Mouse (Mus musculus) small intestine, adult 2 months (tissue): ENCODE measurements around the gene Hist1h2bc. TPM values are rescaled to one million over a fixed set of nuclear protein-coding genes. Genes with fewer than 3 reads are reported as not detected.
A peak's percentile ranks its signal among the peaks of the same experiment; 100 is the strongest.

ENCODE experiments used
- H3K27ac ChIP-seq: fragments of 200-500 bp; 2 replicates; pipeline ENCODE4 v1.5.1; 2012; ENCODE audit warnings: low read depth, low read length, control low read depth, inconsistent platforms; ENCODE audit not compliant: insufficient read depth
- H3K27me3 ChIP-seq: fragments of 200-500 bp; 2 replicates; pipeline ENCODE4 v1.6.1; 2012; ENCODE audit warnings: mild to moderate bottlenecking, moderate library complexity, low read length, inconsistent platforms; ENCODE audit not compliant: control insufficient read depth, insufficient read depth
- H3K36me3 ChIP-seq: fragments of 200-500 bp; 2 replicates; pipeline ENCODE4 v1.6.1; 2012; ENCODE audit warnings: mild to moderate bottlenecking, low read length, control low read depth, inconsistent platforms; ENCODE audit not compliant: control insufficient read depth, insufficient read depth
- H3K4me1 ChIP-seq: fragments of 200-500 bp; 2 replicates; pipeline ENCODE4 v1.6.1; 2012; ENCODE audit warnings: low read length, inconsistent platforms, mixed read lengths; ENCODE audit not compliant: control insufficient read depth, insufficient read depth, insufficient read length
- H3K4me3 ChIP-seq: fragments of 200-500 bp; 2 replicates; pipeline ENCODE4 v1.5.1; 2012; ENCODE audit warnings: low read depth, mild to moderate bottlenecking, control low read depth, inconsistent platforms, low read length, moderate library complexity
- CTCF ChIP-seq: fragments of 200-500 bp; IDR thresholded peaks from 2 replicates; pipeline ENCODE4 v1.5.1; 2012; ENCODE audit warnings: low read depth, mild to moderate bottlenecking, control low read depth, inconsistent platforms, low read length, moderate library complexity, mixed read lengths; ENCODE audit not compliant: insufficient replicate concordance, insufficient read length; ENCODE audit errors: extremely low read depth
- POLR2A ChIP-seq: fragments of 200-500 bp; IDR thresholded peaks from 2 replicates; pipeline ENCODE4 v1.6.1; 2012; ENCODE audit warnings: low read depth, mild to moderate bottlenecking, control low read depth, inconsistent platforms, low read length, moderate library complexity
- WGBS: fragments of 180-500 bp; shearing (Covaris S2); methylation state at CpG from one replicate; pipeline ENCODE4 v1.1.7; 2018; 5-methylcytosine and 5-hydroxymethylcytosine counted together
- polyA plus RNA-seq: library from polyadenylated mRNA; depleted of rRNA; stranded (reverse); fragments of >200 nt; gene quantifications from 2 replicates; pipeline ENCODE4 v1.2.3, GENCODE M21; 2012

The Hist1h2bc gene
- polyA plus RNA-seq, 1 experiment = 772 TPM

DNA sequence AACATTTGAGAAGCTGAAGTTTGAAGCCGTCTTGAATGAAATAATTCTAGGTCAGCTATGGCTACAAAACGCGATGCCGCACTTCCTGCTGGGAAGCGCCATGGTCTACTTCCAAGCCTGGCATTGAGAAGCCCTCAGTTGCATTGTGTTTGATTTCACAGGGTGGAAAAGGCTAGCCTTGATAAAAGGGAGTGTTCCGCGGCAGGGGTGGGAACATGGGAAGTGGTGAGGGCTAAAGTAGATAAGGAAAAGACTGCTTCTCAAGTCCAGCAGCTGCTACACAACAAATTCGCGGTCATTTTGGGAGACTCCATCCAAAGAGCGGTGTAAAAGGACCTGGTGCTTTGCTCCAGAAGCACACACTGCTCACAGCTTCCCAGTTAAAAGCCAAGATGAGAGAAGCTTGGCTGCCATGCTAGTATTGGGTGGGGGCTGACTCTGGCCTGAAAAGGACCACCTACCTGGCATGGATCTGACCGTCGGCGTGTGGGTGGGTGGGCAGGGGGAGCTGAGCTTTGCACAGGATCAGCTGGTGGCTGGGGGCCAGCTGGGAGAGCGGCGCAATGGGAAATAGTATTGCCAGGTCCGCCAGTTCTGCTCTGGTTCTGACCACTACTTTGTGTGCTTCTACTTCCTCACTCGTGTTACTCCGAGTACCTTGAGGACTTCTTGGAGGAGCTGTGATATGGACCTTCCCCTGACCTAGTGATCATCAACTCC is 44.6 kb downstream of the Hist1h2bc start:
- peaks cover 10% of the 10 kb centered on the region; the same call in 1 of the 2 replicates for H3K4me1 ChIP-seq
- no peaks in the 10 kb centered on the region for H3K36me3 ChIP-seq
- no peak overlapping the region for H3K4me3 ChIP-seq
- H3K27ac ChIP-seq = peak overlapping the region; percentile 0; the same call in 1 of the 2 replicates
- H3K27me3 ChIP-seq = no peaks in the 10 kb centered on the region
- 87% methylated on average over 18 of the region's 18 CpGs for WGBS
- TF ChIP-seq CTCF (no peak), POLR2A (no peak)

DNA sequence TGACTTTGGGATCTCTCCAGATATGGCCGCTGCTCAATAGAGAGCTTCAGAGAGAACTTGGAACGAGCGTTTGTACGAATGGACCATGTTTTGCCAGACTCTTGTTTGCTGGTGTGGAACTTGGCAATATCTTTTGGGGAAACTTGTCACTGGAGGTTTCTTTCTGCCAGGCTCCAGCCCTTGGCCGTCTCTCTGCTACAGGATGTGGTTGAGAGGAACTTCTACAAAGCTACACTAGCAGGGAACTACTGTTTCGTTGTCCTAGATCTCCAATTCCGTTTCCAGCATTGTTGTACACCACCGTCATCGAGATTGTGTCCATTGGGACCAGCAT is 45.2 kb downstream of the Hist1h2bc start:
- H3K27ac ChIP-seq = no peak overlapping the region
- no peaks in the 10 kb centered on the region for H3K27me3 ChIP-seq
- no peak overlapping the region for H3K4me3 ChIP-seq
- WGBS = 80% methylated on average over 9 of the region's 9 CpGs
- peaks cover 5% of the 10 kb centered on the region; the same call in 1 of the 2 replicates for H3K4me1 ChIP-seq
- no peaks in the 10 kb centered on the region for H3K36me3 ChIP-seq
- no peak for TF ChIP-seq CTCF
- TF ChIP-seq POLR2A = no peak

DNA sequence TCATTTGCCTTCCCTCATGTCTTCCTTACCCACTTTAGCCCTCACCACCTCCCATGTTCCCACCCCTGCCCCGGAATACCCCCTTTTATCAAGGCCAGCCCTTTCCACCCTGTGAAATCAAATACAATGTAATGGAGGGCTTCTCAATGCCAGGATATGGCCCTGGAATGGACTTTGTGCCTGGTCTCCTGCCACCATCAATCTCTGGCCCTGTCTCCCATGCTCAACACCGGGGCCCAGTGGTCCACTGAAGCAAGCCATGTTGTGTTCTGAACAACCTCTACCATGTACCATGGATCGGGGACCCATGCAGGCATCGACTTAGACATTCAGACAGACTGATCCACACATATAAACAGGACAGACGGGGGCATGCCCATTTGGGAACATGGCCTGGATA is 45.7 kb downstream of the Hist1h2bc start:
- 88% methylated on average over 5 of the region's 5 CpGs for WGBS
- TF ChIP-seq POLR2A (no peak), CTCF (no peak)
- no peaks in the 10 kb centered on the region for H3K36me3 ChIP-seq

DNA sequence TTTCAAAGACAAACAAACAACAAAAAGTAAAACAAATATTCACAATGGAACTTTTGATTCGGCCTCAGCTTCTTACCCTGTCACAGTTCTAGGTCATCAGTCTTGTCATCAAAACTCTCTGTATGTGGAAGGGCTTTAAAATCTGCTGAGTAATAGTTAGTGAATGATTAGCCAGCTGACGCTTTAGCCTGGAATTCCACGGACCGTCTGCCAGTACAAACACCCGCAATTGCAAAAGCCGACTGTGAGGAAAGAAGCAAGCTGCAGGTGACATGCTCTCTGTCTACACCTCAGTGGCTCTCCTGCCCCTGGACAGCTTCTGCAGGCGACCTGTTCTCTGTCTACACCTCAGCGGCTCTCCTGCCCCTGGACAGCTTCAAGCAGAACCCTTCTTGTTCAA is 46.5 kb downstream of the Hist1h2bc start:
- Histone ChIP-seq H3K27ac (no peak overlapping the region), H3K4me3 (0 out of 2 replicates have a peak overlapping the region, but pooled peaks have one; percentile 7), H3K4me1 (peaks cover 4% of the 10 kb centered on the region; the same call in 1 of the 2 replicates), H3K27me3 (no peaks in the 10 kb centered on the region), H3K36me3 (no peaks in the 10 kb centered on the region)
- TF ChIP-seq POLR2A = no peak
- no peak for TF ChIP-seq CTCF
- WGBS = 18% methylated on average over 8 of the region's 8 CpGs

More for the DNA sequence above, 45.7 kb downstream of the Hist1h2bc start:
- H3K4me3 ChIP-seq = no peak overlapping the region
- H3K27ac ChIP-seq = no peak overlapping the region
- peaks cover 4% of the 10 kb centered on the region; the same call in 1 of the 2 replicates for H3K4me1 ChIP-seq
- no peaks in the 10 kb centered on the region for H3K27me3 ChIP-seq

DNA sequence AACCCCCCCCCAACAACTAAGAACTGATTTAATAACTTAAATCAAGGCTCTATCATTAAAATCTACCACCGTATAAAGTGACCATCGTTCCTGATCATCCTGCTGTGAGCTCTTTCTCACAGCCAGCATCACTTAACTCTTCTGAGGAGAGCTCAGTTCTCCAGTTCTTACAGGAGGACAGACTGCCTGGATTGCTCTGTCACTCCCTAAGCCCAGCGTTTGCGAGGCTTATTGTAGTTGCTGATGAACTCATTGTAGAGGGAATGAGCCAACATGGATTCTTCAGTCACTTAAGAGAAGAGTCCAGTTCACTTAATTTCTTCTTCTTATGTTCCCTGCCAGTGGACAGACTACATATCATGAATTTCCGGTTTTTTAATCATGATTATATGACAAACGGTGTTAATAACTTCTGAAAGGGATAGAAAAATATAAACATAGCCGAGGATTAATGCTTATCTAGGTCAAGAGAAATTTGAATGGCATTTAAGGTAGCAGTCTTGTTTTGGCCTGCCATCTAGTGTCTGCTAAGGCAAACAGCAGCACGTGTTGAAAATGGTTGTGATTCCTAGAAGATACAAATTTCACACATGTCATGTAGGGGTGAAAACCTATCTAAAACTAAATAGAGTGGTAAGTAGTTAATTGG is 48.3 kb downstream of the Hist1h2bc start:
- H3K27me3 ChIP-seq = no peaks in the 10 kb centered on the region
- H3K4me1 ChIP-seq = peaks cover 4% of the 10 kb centered on the region; the same call in 1 of the 2 replicates
- H3K4me3 ChIP-seq = no peak overlapping the region
- TF ChIP-seq CTCF (no peak), POLR2A (no peak)
- WGBS = 24% methylated on average over 8 of the region's 8 CpGs
- no peak overlapping the region for H3K27ac ChIP-seq
- H3K36me3 ChIP-seq = no peaks in the 10 kb centered on the region

DNA sequence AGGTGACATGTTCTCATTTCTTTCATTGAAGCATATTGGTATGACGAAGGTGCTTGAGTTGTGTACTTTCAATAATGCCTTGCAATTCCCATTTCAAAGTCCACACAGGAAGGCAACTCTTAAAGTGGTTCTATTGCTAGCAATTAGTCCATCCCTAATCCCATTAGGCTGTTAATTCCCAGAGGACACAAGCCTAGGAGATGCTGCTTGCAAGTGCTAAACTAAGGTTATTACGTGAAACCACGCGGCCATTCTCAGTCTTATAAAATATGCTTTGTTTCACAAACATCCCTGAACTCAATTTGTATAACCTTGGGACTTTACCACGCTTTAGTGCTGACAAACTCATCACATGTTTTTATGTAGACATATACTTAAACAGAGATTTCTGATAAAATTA is 53.1 kb downstream of the Hist1h2bc start:
- TF ChIP-seq POLR2A (no peak), CTCF (no peak)
- Histone ChIP-seq H3K27me3 (no peaks in the 10 kb centered on the region), H3K4me1 (no peaks in the 10 kb centered on the region), H3K36me3 (no peaks in the 10 kb centered on the region), H3K4me3 (no peak overlapping the region), H3K27ac (no peak overlapping the region)
- 88% methylated on average over 5 of the region's 5 CpGs for WGBS

DNA sequence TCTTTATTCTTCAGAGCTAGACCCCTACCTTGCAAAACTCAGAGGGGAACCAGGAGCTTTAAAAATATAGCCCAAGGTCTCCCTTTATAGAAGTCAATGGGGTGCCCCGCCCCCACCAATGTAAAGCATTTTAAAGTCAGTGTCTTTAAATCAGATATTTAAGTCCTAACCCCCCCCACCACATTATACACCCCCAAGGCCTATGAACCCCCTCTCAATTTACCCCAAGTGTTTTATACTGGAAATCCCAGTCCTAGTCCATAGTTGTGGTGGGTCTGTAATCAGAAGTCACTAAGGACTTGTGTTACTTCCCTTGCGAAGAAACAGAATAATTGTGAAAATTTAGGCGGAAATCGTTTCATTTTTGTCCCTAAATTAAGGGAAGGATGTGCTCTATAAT is 54.0 kb downstream of the Hist1h2bc start:
- WGBS = 25% methylated on average over 4 of the region's 4 CpGs
- Histone ChIP-seq H3K4me1 (no peaks in the 10 kb centered on the region), H3K4me3 (no peak overlapping the region), H3K27me3 (no peaks in the 10 kb centered on the region), H3K36me3 (no peaks in the 10 kb centered on the region), H3K27ac (peak overlapping the region; percentile 79)
- TF ChIP-seq POLR2A = no peak
- no peak for TF ChIP-seq CTCF
